Mouse (Mus musculus) neural tube, embryonic 15.5 days (tissue): Measurements from ENCODE around the gene Rnase11. TPM values are rescaled to one million over a fixed set of nuclear protein-coding genes. Genes with fewer than 3 reads are reported as not detected.
A peak's percentile ranks its signal among the peaks of the same experiment; 100 is the strongest.
"Not testable (repeated sequence)": the region's sequence is repeated elsewhere in the genome, so short reads cannot be mapped to it uniquely, and the experiment has no call there.

ENCODE experiments used
- ATAC-seq: fragments of 200-750 bp; cut with Nextera tagmentation; 2 replicates; pipeline ENCODE4 v1.8.0; 2017; ENCODE audit warnings: mild to moderate bottlenecking, moderate TSS enrichment, moderate library complexity; ENCODE audit not compliant: low FRiP score
- H3K27ac ChIP-seq: fragments of 300-500 bp; sonication (generic); replicated peaks from 2 replicates; pipeline ENCODE4 v1.5.1; 2015; ENCODE audit warnings: mild to moderate bottlenecking, inconsistent platforms
- H3K27me3 ChIP-seq: fragments of 300-500 bp; sonication (generic); replicated peaks from 2 replicates; pipeline ENCODE4 v1.6.1; 2015; ENCODE audit warnings: inconsistent platforms
- H3K36me3 ChIP-seq: fragments of 300-500 bp; sonication (generic); 2 replicates; pipeline ENCODE4 v1.6.1; 2015; ENCODE audit warnings: inconsistent platforms
- H3K4me1 ChIP-seq: fragments of 300-500 bp; sonication (generic); 2 replicates; pipeline ENCODE4 v1.6.1; 2015; ENCODE audit warnings: inconsistent platforms
- H3K4me2 ChIP-seq: fragments of 300-500 bp; sonication (generic); 2 replicates; pipeline ENCODE4 v1.6.1; 2015; ENCODE audit warnings: inconsistent platforms, mild to moderate bottlenecking, moderate library complexity
- H3K4me3 ChIP-seq: fragments of 300-500 bp; sonication (generic); replicated peaks from 2 replicates; pipeline ENCODE4 v1.5.1; 2015; ENCODE audit warnings: mild to moderate bottlenecking, inconsistent platforms
- H3K9ac ChIP-seq: fragments of 300-500 bp; sonication (generic); replicated peaks from 2 replicates; pipeline ENCODE4 v1.6.1; 2015; ENCODE audit warnings: mild to moderate bottlenecking, inconsistent platforms
- H3K9me3 ChIP-seq: fragments of 300-500 bp; sonication (generic); replicated peaks from 2 replicates; pipeline ENCODE4 v1.6.1; 2016; ENCODE audit warnings: inconsistent platforms
- WGBS: fragments of 180-500 bp; shearing (Covaris S2); methylation state at CpG from one replicate; pipeline ENCODE4 v1.1.7; 2015; ENCODE audit warnings: mixed read lengths; 5-methylcytosine and 5-hydroxymethylcytosine counted together
- polyA plus RNA-seq: library from polyadenylated mRNA; unstranded; fragments of >200 nt; fragmentation: Nextera tagmentation; extraction: Ambion mirVana; gene quantifications from 2 replicates; pipeline ENCODE4 v1.2.1, GENCODE M21; 2015

Rnase11 gene
- polyA plus RNA-seq, 1 experiment from 2014 or later = not detected

- 58% methylated on average over 3 of the region's 3 CpGs for WGBS
- Histone ChIP-seq H3K27me3 (no peaks in the 10 kb centered on the region), H3K27ac (no peak overlapping the region), H3K9me3 (no peaks in the 10 kb centered on the region), H3K4me1 (no peaks in the 10 kb centered on the region), H3K4me3 (no peak overlapping the region), H3K9ac (no peak overlapping the region), H3K4me2 (no peak overlapping the region), H3K36me3 (no peaks in the 10 kb centered on the region)
- ATAC-seq = no peak
Observed at GRCm38 (mm10) chr14:51027387-51028155, 22.4 kb downstream of the Rnase11 start.

GRCm38 (mm10) chr14:51026391-51027133 lies 23.4 kb downstream of the Rnase11 start:
- ATAC-seq = no peak
- H3K27ac ChIP-seq = no peak overlapping the region

DNA sequence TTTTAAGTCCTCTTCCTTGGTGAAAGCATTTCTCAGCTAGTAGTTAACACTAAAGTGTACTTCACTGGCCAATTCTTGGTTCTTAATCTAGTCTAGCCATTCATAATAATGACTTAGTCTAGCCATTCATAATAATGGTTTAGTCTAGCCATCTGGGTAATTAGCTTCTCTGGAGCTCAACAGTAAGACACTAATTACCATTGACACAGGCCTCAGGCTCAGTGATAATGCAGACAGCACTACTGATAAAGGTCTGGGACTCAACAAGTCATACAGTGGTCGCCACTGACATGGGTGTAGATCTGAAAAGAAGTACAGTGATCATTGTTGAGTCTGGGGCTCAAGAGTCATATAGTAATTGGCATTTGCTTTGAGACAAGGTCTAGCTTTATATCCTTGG lies 25.1 kb downstream of the Rnase11 start:
- Histone ChIP-seq H3K36me3 (no peaks in the 10 kb centered on the region), H3K27ac (no peak overlapping the region), H3K4me3 (no peak overlapping the region), H3K27me3 (no peaks in the 10 kb centered on the region), H3K4me1 (no peaks in the 10 kb centered on the region), H3K9ac (no peak overlapping the region), H3K4me2 (no peak overlapping the region), H3K9me3 (no peaks in the 10 kb centered on the region)
- whole genome bisulfite sequencing = 93% methylated on average over 1 of the region's 1 CpGs
- no peak for ATAC-seq

More at GRCm38 (mm10) chr14:51026391-51027133, 23.4 kb downstream of the Rnase11 start:
- H3K27me3 ChIP-seq = no peaks in the 10 kb centered on the region
- H3K4me2 ChIP-seq = no peak overlapping the region
- H3K36me3 ChIP-seq = no peaks in the 10 kb centered on the region
- H3K9ac ChIP-seq = no peak overlapping the region
- 41% methylated on average over 5 of the region's 5 CpGs for WGBS
- no peaks in the 10 kb centered on the region for H3K9me3 ChIP-seq
- H3K4me1 ChIP-seq = no peaks in the 10 kb centered on the region
- H3K4me3 ChIP-seq = no peak overlapping the region

GRCm38 (mm10) chr14:51023457-51023856 lies 26.5 kb downstream of the Rnase11 start:
- Histone ChIP-seq H3K4me1 (no peaks in the 10 kb centered on the region), H3K27me3 (no peaks in the 10 kb centered on the region), H3K36me3 (no peaks in the 10 kb centered on the region), H3K4me3 (no peak overlapping the region), H3K4me2 (no peak overlapping the region), H3K9ac (no peak overlapping the region), H3K9me3 (no peaks in the 10 kb centered on the region), H3K27ac (no peak overlapping the region)
- WGBS = 94% methylated on average over 4 of the region's 4 CpGs
- ATAC-seq = no peak

DNA sequence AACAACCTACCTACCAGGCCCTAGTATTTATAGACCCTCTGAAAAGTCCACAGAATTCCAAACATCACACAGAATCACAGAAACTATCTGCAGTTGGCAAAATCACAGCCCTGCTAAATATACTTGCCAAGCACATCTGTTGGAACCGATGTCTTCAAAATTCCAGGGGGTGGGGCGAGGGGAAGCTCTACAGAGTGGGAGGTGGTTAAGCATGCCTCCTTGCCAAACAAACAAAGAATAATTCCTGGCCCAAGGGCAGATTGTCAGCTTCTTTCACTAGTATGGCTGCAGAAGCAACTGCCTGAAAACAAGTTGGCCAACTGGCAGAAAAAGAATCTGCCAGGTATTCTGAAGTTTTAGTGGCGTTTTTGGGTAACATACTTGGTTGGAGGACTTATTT lies 32.7 kb downstream of the Rnase11 start:
- Histone ChIP-seq H3K4me1 (no peaks in the 10 kb centered on the region), H3K36me3 (no peaks in the 10 kb centered on the region), H3K9ac (no peak overlapping the region), H3K4me3 (no peak overlapping the region), H3K4me2 (no peak overlapping the region), H3K27me3 (no peaks in the 10 kb centered on the region), H3K27ac (no peak overlapping the region), H3K9me3 (no peaks in the 10 kb centered on the region)
- no peak for ATAC-seq
- 83% methylated on average over 3 of the region's 3 CpGs for WGBS

GRCm38 (mm10) chr14:51015780-51016179 lies 34.2 kb downstream of the Rnase11 start:
- no peak for ATAC-seq
- Histone ChIP-seq H3K4me2 (no peak overlapping the region), H3K27ac (no peak overlapping the region), H3K36me3 (no peaks in the 10 kb centered on the region), H3K9me3 (no peaks in the 10 kb centered on the region), H3K9ac (no peak overlapping the region), H3K27me3 (no peaks in the 10 kb centered on the region), H3K4me1 (no peaks in the 10 kb centered on the region), H3K4me3 (no peak overlapping the region)

GRCm38 (mm10) chr14:51014724-51015123 lies 35.2 kb downstream of the Rnase11 start:
- not testable (repeated sequence) for H3K36me3 ChIP-seq, H3K4me1 ChIP-seq, H3K27me3 ChIP-seq, ATAC-seq, H3K9ac ChIP-seq, H3K4me3 ChIP-seq, H3K4me2 ChIP-seq, H3K9me3 ChIP-seq, H3K27ac ChIP-seq
- WGBS = 85% methylated on average over 3 of the region's 3 CpGs

DNA sequence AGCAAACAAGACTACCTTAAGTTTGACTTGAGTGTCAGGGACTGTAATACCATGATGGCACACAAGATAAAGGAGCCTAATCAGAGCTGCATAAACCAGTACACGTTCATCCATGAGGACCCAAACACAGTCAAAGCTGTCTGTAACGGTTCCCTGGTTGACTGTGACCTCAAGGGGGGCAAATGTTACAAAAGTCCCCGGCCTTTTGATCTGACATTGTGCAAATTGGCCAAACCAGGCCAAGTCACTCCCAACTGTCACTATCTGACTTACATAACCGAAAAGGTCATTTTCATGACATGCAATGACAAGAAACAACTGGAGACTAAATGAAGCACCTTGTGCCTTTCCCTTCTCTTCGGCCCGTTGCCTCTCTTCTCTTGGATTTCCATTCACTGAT lies 40.4 kb downstream of the Rnase11 start:
- Histone ChIP-seq H3K9me3 (no peaks in the 10 kb centered on the region), H3K36me3 (no peaks in the 10 kb centered on the region), H3K9ac (no peak overlapping the region), H3K27me3 (no peaks in the 10 kb centered on the region), H3K4me2 (no peak overlapping the region), H3K4me1 (no peaks in the 10 kb centered on the region), H3K4me3 (no peak overlapping the region), H3K27ac (no peak overlapping the region)
- WGBS = 88% methylated on average over 6 of the region's 6 CpGs
- ATAC-seq = no peak

GRCm38 (mm10) chr14:51008781-51009180 lies 41.2 kb downstream of the Rnase11 start:
- no peak overlapping the region for H3K4me3 ChIP-seq
- 94% methylated on average over 4 of the region's 4 CpGs for WGBS

DNA sequence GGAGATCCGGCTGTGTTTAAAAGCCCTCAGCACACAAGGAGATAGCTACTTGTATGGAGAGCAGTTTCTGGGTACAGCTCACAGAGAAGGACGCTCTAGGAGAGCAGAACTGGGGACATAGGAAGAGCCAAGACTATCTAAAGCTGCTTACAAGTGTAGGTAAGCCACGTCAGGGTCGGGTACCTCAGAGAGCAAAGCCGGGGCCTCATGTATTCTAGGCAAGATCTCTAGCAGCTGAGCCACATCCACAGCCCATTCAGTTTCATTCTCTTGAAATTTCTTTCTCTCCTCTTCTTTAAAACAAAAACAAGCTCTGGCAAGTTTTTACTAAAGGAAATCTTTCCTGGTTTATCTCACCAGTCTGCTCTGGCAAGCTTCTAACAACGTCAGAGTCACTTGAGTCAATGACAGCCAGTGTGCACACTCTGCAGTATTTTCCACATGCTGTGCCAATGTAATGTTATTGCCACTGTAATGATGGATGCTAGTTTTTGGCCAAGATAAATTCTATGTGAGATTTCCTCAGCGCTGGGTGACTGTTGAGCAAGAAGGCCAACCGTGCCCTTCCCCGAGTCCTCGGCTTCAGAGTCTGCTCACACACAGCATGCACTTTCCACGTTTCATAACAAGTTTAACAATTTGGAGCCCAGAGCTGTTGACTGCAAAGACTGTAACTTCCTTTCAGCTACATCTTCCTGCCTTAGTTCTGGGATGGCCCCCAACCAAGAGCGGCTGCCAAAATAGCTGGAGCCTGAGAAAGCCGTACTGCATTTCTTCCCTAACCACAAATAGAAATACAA lies 41.8 kb downstream of the Rnase11 start:
- no peak overlapping the region for H3K9ac ChIP-seq
- H3K4me2 ChIP-seq = no peak overlapping the region
- no peak for ATAC-seq
- no peaks in the 10 kb centered on the region for H3K4me1 ChIP-seq
- 0 out of 2 replicates have a peak overlapping the region, but pooled peaks have one; percentile 3 for H3K27ac ChIP-seq
- no peaks in the 10 kb centered on the region for H3K27me3 ChIP-seq
- H3K4me3 ChIP-seq = no peak overlapping the region
- WGBS = 81% methylated on average over 13 of the region's 13 CpGs
- no peaks in the 10 kb centered on the region for H3K36me3 ChIP-seq
- no peaks in the 10 kb centered on the region for H3K9me3 ChIP-seq

More at GRCm38 (mm10) chr14:51008781-51009180, 41.2 kb downstream of the Rnase11 start:
- H3K27ac ChIP-seq = no peak overlapping the region
- H3K36me3 ChIP-seq = no peaks in the 10 kb centered on the region
- H3K9ac ChIP-seq = no peak overlapping the region
- ATAC-seq = no peak
- H3K9me3 ChIP-seq = no peaks in the 10 kb centered on the region
- no peaks in the 10 kb centered on the region for H3K27me3 ChIP-seq
- H3K4me1 ChIP-seq = no peaks in the 10 kb centered on the region
- H3K4me2 ChIP-seq = no peak overlapping the region

DNA sequence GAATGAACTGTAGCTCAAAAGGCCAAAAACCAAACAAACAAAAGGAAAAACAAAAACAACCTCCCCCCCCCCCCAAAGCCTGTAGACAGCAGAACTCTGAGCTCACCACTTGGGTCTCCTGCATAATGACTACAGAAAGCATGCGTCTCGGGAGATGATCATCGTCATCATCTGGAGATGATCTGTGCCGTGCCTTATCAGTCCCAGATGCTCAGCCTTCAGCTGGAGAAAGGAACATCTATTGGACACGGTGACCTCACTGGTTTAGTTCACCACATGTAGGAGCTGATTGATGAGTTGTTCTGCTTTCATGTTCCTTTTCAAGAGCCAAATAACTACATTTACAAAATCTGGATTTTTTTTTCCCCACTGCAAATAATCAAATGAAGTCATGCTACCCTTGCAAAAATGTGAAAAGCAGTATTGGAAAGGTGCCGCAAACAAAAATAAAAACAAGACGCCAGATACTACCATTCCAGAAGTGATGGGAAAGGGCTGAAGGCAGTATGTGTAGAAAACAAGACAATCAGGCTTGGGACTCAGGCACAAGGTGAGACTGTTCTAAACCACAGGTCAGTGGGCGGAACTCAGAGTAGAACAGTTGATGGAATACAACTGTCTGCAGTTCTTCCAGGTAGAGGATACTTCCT lies 42.7 kb downstream of the Rnase11 start, which contains the start of gene Rnase10:
TSS of gene Rnase10 (plus strand) at position 600 of the 650 bp plus-strand sequence.
- ATAC-seq = no peak
- 83% methylated on average over 8 of the region's 8 CpGs for WGBS

More for the DNA sequence above, 42.7 kb downstream of the Rnase11 start, which contains the start of gene Rnase10:
- Histone ChIP-seq H3K4me1 (no peaks in the 10 kb centered on the region), H3K4me3 (no peak within 1 kb of the TSS), H3K27ac (0 out of 2 replicates have a peak within 1 kb of the TSS, but pooled peaks have one; percentile 3), H3K27me3 (no peaks in the 10 kb centered on the region), H3K36me3 (no peaks in the 10 kb centered on the region), H3K4me2 (no peak within 1 kb of the TSS), H3K9me3 (no peaks in the 10 kb centered on the region), H3K9ac (no peak within 1 kb of the TSS)
